ENCODE assay signal across 8 mouse cellular contexts in the genomic region with DNA sequence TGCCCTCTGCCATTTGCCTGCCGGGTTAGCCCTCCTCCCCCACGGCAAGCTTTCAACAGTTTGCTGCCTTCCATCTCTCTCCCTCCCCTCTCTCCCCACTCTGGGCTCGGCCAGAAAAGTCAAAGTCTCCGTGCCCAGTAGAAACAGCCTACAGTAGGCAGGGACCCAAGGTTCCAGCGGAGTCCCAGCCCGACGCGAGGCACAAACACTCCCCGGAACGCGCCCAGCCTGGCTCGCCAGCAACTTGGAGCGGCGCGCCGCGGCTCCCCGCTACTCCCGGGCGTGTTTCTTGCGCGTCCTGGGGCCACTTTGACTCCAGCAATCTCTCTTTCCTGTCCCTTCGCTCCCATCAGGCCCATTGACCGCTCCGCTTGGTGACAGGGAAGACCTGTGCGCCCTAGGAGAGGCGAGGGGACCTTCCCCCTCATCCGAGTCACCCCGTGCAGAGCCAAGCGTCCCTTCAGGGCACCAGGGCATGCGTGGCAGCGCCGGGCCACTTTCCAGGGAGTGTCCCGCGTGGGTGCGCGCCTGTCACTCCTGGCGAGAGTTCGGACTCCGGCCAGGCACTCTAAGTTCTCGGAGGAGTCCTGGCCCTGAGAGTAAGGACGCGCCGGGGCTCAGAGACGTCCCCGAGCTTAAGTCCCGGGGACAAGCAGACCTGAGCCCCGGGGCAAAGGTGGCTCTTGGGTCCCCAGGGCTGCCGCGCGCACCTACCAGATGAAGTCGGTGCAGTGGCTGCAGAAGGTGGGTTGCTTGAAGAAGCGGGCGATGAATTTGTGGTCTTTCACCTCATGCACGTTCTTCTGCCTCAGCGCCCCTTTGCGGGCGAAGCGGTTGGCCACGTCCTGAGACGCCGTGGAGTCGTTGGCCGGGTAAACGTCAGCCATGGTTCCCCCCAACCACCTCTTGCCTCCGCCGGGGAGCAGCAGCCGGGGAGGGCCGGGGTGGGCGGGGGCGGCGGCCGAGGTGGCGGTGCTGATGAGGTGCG. TPM values are rescaled to one million over a fixed set of nuclear protein-coding genes. Genes with fewer than 3 reads are reported as not detected.
DNase-seq lines count a peak whose midpoint lies in the region; ATAC-seq and TF ChIP-seq lines count a peak whose summit lies in the region.

A gene (plus strand): TSS at position 574 of the 988 bp plus-strand sequence.

- ATAC-seq in Patski, result peak; percentile 55
- ATAC-seq in hindbrain, embryonic 11.5 days (ENCODE audit: low FRiP score), result peak; percentile 84

- H3K27me3 ChIP-seq in Patski, result no peaks in the 10 kb centered on the region
- H3K27me3 ChIP-seq in hindbrain, embryonic 11.5 days (ENCODE audit: control insufficient read depth, insufficient read depth, low read length), result peaks cover 4% of the 10 kb centered on the region; the same call in 1 of the 2 replicates

- no peaks in the 10 kb centered on the region for H3K36me3 ChIP-seq in hindbrain, embryonic 11.5 days (ENCODE audit: control insufficient read depth, insufficient read depth, low read length)

- POLR2A ChIA-PET in Patski (lab: Charles Lee), result interaction anchor here (0.9 to 3.3 kb wide), 5 partner anchors 22 to 147 kb away, joined by 3 to 15 read pairs (median 3); no protein-coding TSS in a partner anchor

- CTCF ChIA-PET in Patski (lab: Charles Lee), result interaction anchor here (0.7 to 1.1 kb wide), 2 partner anchors 10 to 23 kb away, joined by 3 read pairs; no protein-coding TSS in a partner anchor

- in situ Hi-C loops in Patski (cut with MboI; ENCODE audit: low pct_unique_long_range_greater_than_20kb), result no loop called here

- TF ChIP-seq CTCF in Patski (IDR thresholded peaks at IDR 0.05), result no peak

- WGBS in hindbrain, embryonic 11.5 days, result under 1% methylated on average over 69 of the region's 75 CpGs

- H3K9me3 ChIP-seq in hindbrain, embryonic 11.5 days (ENCODE audit: control insufficient read depth, low read length), result no peaks in the 10 kb centered on the region

- H3K27ac ChIP-seq in hindbrain, embryonic 11.5 days (ENCODE audit: low read depth, low read length), result peak within 1 kb of the TSS; percentile 85

- H3K4me1 ChIP-seq in hindbrain, embryonic 11.5 days (replicated peaks; ENCODE audit: control insufficient read depth, insufficient read depth, low read length), result 0 out of 2 replicates have a peak, but pooled peaks cover 2% of the 10 kb centered on the region

- peak within 1 kb of the TSS; percentile 52 for H3K4me3 ChIP-seq in hindbrain, embryonic 11.5 days (ENCODE audit: low read depth, low read length)

- DNase-seq in Patski (ENCODE audit: low read depth, low spot score), result no peak
- DNase-seq in cerebellum, adult 18-20 months, result peak; percentile 52 to 69
- DNase-seq in forelimb bud, embryonic 11.5 days (ENCODE audit: low read depth, low spot score), result peak; percentile 39
- DNase-seq in hindbrain, embryonic 11.5 days (ENCODE audit: low spot score), result peak; percentile 59
- peak; percentile 23 to 29 for DNase-seq in layer of hippocampus, postnatal 25 days (ENCODE audit: extremely low spot score in 1 of 2, low spot score in 1 of 2)
- peak; percentile 62 to 65 for DNase-seq in lung, postnatal 4 days
- peak; percentile 28 to 43 for DNase-seq in right cerebral cortex, adult 2 months (ENCODE audit: low spot score in 2 of 2)
- peak; percentile 30 to 63 for DNase-seq in urinary bladder, postnatal 4 days (ENCODE audit: low spot score in 2 of 2)

- peak within 1 kb of the TSS; percentile 77 for H3K9ac ChIP-seq in hindbrain, embryonic 11.5 days (ENCODE audit: low read depth, low read length)

- peak within 1 kb of the TSS; percentile 100 for H3K4me2 ChIP-seq in hindbrain, embryonic 11.5 days (replicated peaks; ENCODE audit: low read depth, low read length)

RNA-seq across cellular contexts. Expression of the gene that starts here (rescaled TPM):
- 0.35 TPM for polyA plus RNA-seq in Patski (2021)
- polyA plus RNA-seq in hindbrain, embryonic 11.5 days (2014; fragmentation: Nextera tagmentation; extraction: Ambion mirVana), result 0.19 and 0.25 TPM in 2 replicates
- 1 to 10 TPM; 1.2 to 1.5 TPM for total RNA-seq in layer of hippocampus, postnatal 25 days (2021)

Comparison
In these comparisons a context has a peak if more than half of its experiments do, and no peak if none do; other contexts are left out.
1. Peak in ATAC-seq in Patski; RNA of the gene not detected or under 1 TPM.
2. Peak in DNase-seq, ATAC-seq, H3K4me3 ChIP-seq, H3K27ac ChIP-seq, H3K9ac ChIP-seq and H3K4me2 ChIP-seq in hindbrain, embryonic 11.5 days; RNA of the gene not detected or under 1 TPM.